Mouse (Mus musculus) kidney, adult 11 months (tissue): ENCODE data around the gene Rrp1b.
A peak's percentile ranks its signal among the peaks of the same experiment; 100 is the strongest.

Experiments
- DNase-seq: peaks from one replicate; pipeline ENCODE4 v3.0.0; 2022

The Rrp1b gene

GRCm38 (mm10) chr17:32035609-32036508 is at the start of gene Rrp1b, which contains the start of gene Hsf2bp:
TSS of gene Rrp1b (plus strand) at chr17:32036100.
TSS of gene Hsf2bp (minus strand) at chr17:32036349.
- peak; percentile 54 for DNase-seq

GRCm38 (mm10) chr17:31986915-31987314 is 49.0 kb upstream of the Rrp1b start:
- no peak for DNase-seq

- DNase-seq = no peak
These were observed 46.9 kb upstream of the Rrp1b start for GRCm38 (mm10) chr17:31989035-31989434.

GRCm38 (mm10) chr17:31992004-31992403 is 43.9 kb upstream of the Rrp1b start:
- no peak for DNase-seq

- no peak for DNase-seq
These were observed 42.5 kb upstream of the Rrp1b start for GRCm38 (mm10) chr17:31993354-31993753.

GRCm38 (mm10) chr17:31994132-31994531 is 41.8 kb upstream of the Rrp1b start:
- DNase-seq = no peak

GRCm38 (mm10) chr17:31995784-31996183 is 40.1 kb upstream of the Rrp1b start:
- no peak for DNase-seq

- no peak for DNase-seq
These were observed 39.6 kb upstream of the Rrp1b start for GRCm38 (mm10) chr17:31996331-31996730.

GRCm38 (mm10) chr17:31998351-31998750 is 37.5 kb upstream of the Rrp1b start:
- no peak for DNase-seq

GRCm38 (mm10) chr17:32003251-32003650 is 32.6 kb upstream of the Rrp1b start:
- no peak for DNase-seq

GRCm38 (mm10) chr17:32006800-32007199 is 29.1 kb upstream of the Rrp1b start:
- DNase-seq = peak; percentile 40

GRCm38 (mm10) chr17:32011694-32012093 is 24.2 kb upstream of the Rrp1b start:
- no peak for DNase-seq

- no peak for DNase-seq
These were observed 23.6 kb upstream of the Rrp1b start for GRCm38 (mm10) chr17:32012254-32012653.

GRCm38 (mm10) chr17:32013659-32014058 is 22.2 kb upstream of the Rrp1b start:
- no peak for DNase-seq

- no peak for DNase-seq
These were observed 19.4 kb upstream of the Rrp1b start for GRCm38 (mm10) chr17:32016481-32016880.

GRCm38 (mm10) chr17:32018127-32018894 is 17.6 kb upstream of the Rrp1b start:
- DNase-seq = no peak

GRCm38 (mm10) chr17:32021981-32022380 is 13.9 kb upstream of the Rrp1b start:
- DNase-seq = no peak

- no peak for DNase-seq
These were observed 13.3 kb upstream of the Rrp1b start for GRCm38 (mm10) chr17:32022551-32022950.

GRCm38 (mm10) chr17:32023088-32023487 is 12.8 kb upstream of the Rrp1b start:
- no peak for DNase-seq

GRCm38 (mm10) chr17:32024671-32025073 is 11.2 kb upstream of the Rrp1b start:
- peak; percentile 59 for DNase-seq

GRCm38 (mm10) chr17:32025386-32025785 is 10.5 kb upstream of the Rrp1b start:
- peak; percentile 68 for DNase-seq

- DNase-seq = no peak
These were observed 8.2 kb upstream of the Rrp1b start for GRCm38 (mm10) chr17:32027666-32028065.

GRCm38 (mm10) chr17:32028301-32028700 is 7.6 kb upstream of the Rrp1b start:
- DNase-seq = no peak

GRCm38 (mm10) chr17:32031684-32032083 is 4.2 kb upstream of the Rrp1b start:
- DNase-seq = no peak
